Mouse (Mus musculus) MEL-GATA-1-ER (cell line): ENCODE measurements around the gene Olfr1178.
A peak's percentile ranks its signal among the peaks of the same experiment; 100 is the strongest.

Experiments used
- DNase-seq: peaks from one replicate; pipeline ENCODE4 v3.0.0-alpha.2; 2012; ENCODE audit warnings: low read depth; ENCODE audit errors: extremely low read depth

Olfr1178 gene

GRCm38 (mm10) chr2:88386762-88387161 lies at the start of gene Olfr1178:
Gene Olfr1178, plus strand, starts transcription at chr2:88387062.
- DNase-seq: no peak

DNA sequence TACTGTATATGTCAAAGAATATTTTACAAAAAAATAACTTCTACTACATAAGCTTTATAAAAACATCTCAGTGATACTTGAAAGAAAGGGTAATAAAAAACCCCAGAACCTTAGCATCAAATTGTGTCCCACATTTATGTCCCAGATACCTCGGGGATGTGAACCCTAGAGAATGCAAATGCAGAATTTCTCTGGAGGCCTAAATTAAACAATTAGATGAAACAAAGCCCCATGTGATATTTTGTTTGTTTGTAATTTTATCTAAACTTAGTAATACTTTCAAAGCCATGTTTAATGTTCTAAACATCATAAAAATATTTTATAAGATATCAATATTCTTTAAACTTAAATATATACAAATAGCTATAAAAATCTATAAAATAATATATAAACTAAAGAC lies 40.5 kb upstream of the Olfr1178 start, which contains the start of gene Olfr1177-ps:
Gene Olfr1177-ps (minus strand): TSS at position 101 of the 400 bp plus-strand sequence.
- no peak for DNase-seq

DNA sequence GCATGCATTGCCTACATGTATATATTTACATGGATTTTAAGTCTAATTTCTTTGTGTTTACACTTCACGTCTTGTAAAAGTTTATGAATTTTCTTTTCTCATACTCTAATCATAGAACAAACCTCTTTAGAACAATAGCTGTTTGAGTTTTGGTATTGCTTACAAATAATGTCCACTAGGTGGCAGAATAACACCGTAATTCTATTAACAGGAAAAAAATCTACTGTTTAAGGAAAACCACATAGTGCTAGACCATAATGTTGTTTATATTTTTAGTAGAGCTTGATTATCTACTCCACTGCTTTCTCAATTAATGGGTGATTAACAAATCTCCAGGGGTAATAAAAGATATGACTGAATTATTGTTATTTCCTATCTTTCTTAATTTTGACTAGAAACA lies 30.6 kb upstream of the Olfr1178 start:
- peak; percentile 25 for DNase-seq

DNA sequence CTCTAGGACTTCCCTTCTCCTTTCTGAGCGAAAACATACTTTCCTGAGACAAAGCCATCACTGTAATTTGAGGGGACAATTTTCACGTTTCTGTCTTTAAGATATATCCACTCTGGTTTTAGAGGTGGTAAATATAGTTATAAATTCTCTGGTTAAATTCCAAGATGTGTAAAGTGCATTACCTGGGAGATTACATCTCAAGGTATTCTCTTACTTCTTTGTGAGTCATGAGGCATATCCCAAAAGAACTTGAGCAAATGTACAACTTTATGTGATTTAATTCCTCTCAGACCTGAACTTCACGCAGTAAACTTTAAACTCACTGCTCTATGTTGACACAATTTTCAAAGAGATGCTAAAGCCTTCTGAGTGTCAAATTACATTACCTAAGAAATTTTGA lies 19.5 kb downstream of the Olfr1178 start, which contains the start of gene Olfr1179:
Gene Olfr1179 (minus strand): TSS at position 101 of the 400 bp plus-strand sequence.
- no peak for DNase-seq

GRCm38 (mm10) chr2:88419051-88419450 lies 32.2 kb downstream of the Olfr1178 start, which contains the start of gene Olfr1180:
Gene Olfr1180, minus strand, starts transcription at chr2:88419151.
- no peak for DNase-seq

GRCm38 (mm10) chr2:88426071-88426470 lies 39.2 kb downstream of the Olfr1178 start, which contains the start of gene Olfr1181:
Gene Olfr1181, minus strand, starts transcription at chr2:88426171.
- no peak for DNase-seq

- no peak for DNase-seq
Measured at GRCm38 (mm10) chr2:88449031-88449430, 62.2 kb downstream of the Olfr1178 start, which contains the start of gene Gm13757. Gene Gm13757, minus strand, starts transcription at chr2:88449131.
